Mouse (Mus musculus): ENCODE results near the gene Pskh1.

The Pskh1 gene

DNA sequence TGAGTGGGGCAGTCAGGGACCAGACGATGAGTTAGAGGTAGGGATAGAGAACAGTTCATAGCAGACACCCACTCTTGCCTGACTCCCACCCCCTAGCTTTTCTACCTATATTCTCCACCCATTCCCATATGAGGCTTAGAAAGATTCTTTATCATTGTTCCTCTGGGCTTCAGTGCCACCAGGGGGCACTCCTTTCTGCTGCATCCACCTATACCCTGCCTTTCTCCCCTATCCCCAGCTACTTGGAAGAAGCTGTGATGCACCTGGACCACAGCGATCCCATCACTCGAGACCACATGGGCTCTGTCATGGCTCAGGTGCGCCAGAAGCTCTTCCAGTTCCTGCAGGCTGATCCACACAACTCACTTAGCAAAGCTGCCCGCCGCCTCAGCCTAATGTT, 7.8 kb upstream of the Pskh1 start:
- no peak for DNase-seq (ENCODE audit: inconsistent ontology term)

GRCm38 (mm10) chr8:105893339-105893738, 6.9 kb upstream of the Pskh1 start, which contains the start of gene Nrn1l:
TSS of gene Nrn1l (plus strand) at chr8:105893567.
- peak; percentile 85 for DNase-seq (ENCODE audit: inconsistent ontology term)

GRCm38 (mm10) chr8:105897801-105898480, 2.3 kb upstream of the Pskh1 start:
- no peak for DNase-seq (ENCODE audit: inconsistent ontology term)

DNA sequence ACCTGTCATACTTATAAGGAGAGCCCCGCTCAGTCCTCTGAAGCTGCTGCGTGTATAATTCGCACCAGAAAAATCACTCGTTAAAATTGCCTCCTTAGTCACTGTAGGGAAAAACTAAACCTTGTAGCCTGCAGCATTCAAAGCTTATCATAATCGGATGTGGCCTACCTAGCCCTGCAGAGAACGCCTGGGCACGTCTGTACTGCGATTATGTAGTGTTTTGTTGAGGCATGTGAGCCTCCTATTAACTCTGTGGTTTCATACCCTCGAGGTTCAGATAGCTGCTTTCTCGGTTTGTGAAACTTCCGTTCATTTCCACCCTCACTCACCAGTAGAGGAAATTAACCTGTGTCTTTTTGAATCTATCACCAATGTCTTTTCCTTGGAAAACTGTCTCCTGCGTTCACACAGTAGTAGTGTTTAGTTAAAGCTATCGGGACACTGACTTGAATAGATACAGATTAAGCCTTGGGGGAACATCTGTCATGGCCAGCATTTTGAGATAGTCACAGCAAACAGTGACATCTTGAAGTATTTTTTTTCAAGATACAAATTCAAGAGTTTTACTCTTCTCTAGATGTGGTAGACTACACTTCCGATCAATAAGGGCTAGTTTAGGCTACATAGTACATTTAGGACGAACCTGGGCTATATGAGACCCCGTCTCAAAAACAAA, 838 bp downstream of the Pskh1 start:
- no peak for DNase-seq (ENCODE audit: inconsistent ontology term)

DNA sequence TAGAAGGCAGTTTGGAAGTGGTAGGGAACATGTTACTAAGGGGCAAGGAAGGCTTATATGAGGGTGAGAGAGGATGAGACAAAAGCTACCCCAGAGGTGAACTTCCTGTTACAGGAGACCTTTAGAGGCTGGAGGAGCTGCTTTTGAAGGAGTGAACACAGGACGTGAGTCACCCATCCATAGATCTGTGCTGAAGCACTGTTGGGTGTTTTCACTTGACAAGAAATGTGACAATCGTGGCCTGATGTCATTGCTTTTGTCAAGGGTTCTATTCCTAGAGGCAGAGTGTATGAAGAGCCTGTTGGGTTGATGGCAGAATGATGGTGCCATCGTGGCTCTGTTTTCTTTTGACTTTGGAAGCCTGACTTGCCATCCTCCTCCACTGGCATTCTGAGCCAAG, 19.1 kb downstream of the Pskh1 start:
- no peak for DNase-seq (ENCODE audit: inconsistent ontology term)

DNA sequence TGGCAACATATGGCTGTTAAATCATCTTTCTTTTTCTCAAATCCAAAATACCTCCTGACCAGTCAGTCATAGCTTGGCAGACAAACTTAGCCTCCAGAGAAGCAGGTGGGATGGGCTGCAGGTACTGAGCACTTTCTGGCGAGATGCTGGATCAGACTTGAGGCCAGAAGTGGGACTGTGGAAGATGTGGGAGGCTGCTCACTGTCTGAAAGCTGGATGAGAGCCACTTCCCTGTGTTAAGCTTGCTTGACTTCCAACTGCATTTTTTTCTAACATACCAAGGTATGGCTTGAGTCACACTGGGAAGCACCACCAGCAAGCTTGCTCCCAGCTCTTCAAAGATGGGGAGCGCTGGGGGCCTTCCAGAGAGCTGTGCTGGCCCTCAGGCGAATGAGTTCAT, 24.9 kb downstream of the Pskh1 start:
- DNase-seq (ENCODE audit: inconsistent ontology term), result no peak

DNA sequence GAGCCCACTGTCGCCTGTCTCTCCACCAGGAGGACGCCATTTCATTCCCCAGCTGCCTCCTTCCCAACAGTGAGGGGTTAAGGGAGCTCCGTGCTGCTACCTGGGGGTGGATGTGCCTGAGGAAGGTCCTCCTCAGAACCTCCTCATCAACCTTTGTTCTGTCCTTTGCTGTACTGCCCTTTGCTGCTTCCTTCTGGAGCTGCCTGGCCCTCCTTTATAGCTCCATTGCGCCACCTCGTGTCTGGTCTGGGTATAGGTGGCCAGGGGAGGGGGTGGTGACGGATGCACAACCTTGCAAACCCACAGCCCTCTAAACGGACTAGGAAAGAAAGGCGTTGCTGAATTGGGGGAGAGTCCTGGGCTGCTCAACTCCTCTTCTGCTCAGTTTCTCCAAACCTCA, 30.4 kb downstream of the Pskh1 start:
- peak; percentile 79 for DNase-seq (ENCODE audit: inconsistent ontology term)

DNA sequence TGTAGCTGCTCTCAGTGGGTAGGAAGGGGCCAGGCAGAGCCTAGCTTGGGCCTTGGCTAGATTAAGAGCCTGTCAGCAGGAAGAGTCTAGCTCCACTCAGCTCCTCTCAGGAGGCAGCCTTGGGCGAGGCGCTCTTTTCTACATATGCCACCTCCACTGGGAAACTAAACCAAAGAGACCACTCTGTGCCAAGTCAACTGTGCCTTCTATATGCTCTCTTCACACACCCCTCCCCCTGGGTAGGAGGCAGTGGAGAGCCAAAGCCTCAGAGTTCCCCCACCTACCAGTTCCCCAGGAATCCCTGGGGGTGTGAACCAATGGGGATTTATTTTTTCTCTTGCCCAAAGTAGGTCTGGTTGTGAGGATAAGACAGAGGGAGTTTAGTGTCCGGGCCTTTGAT, 31.0 kb downstream of the Pskh1 start:
- DNase-seq (ENCODE audit: inconsistent ontology term), result no peak

DNA sequence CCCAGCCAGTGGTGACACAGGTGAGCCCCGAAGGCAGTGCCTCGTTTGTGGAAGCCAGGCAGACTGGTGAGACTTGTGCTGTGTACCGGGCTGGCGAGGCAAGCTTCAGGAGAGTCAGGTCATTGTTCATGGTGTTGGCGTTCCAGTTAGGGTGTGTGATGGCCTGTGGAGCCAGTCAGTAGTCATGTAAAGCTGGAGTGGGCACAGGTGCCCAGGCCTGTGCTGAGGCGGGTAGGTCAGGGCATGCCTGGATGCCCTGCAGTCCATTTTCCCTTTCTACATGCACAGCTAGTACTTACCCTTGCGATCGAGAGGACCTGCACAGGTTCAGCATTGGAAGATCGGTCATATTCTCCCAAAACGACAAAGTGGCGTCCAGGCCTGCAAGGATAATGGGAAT, 32.3 kb downstream of the Pskh1 start:
- no peak for DNase-seq (ENCODE audit: inconsistent ontology term)

DNA sequence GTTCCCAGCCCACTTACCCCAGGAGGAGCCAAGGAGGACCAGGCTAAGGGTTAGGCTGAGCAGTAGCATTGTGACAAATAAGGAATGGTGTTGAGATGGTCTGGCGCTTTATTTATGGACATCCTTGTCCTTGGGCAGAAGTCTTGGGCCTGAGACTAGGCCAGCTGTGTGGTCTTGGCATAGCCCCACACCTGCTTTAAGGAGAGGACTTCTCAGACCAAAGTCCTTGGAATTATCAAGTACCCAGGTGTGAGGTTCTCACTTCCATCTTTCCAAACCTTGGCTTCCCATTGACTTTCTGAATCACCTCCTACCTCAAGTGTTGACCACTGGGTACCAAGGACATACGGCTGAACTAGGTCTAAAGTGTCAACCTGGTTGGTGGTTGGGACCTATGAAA, 33.5 kb downstream of the Pskh1 start, which contains the start of gene Ctrl:
TSS of gene Ctrl (minus strand) at position 101 of the 400 bp plus-strand sequence.
- DNase-seq (ENCODE audit: inconsistent ontology term), result no peak

DNA sequence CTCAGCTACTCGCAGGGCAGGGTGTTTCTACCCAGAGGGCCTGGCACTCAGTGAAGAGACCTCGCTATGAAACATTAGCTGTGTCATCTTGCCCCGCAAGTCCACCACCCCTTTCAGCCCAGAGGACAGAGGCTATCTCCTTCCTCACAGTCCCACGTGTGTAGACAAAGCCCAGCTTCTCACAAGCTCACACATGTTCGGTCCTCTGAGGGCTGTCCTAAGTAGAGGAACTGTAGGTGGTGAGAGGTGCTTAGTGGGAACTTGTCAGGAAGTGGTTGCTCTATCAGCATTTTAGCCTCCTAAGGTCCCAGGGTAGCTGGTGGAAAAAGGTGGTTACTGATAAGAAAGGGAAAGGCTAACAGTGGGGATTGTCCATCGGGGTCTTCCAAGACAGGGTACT, 34.9 kb downstream of the Pskh1 start:
- DNase-seq (ENCODE audit: inconsistent ontology term), result no peak

DNA sequence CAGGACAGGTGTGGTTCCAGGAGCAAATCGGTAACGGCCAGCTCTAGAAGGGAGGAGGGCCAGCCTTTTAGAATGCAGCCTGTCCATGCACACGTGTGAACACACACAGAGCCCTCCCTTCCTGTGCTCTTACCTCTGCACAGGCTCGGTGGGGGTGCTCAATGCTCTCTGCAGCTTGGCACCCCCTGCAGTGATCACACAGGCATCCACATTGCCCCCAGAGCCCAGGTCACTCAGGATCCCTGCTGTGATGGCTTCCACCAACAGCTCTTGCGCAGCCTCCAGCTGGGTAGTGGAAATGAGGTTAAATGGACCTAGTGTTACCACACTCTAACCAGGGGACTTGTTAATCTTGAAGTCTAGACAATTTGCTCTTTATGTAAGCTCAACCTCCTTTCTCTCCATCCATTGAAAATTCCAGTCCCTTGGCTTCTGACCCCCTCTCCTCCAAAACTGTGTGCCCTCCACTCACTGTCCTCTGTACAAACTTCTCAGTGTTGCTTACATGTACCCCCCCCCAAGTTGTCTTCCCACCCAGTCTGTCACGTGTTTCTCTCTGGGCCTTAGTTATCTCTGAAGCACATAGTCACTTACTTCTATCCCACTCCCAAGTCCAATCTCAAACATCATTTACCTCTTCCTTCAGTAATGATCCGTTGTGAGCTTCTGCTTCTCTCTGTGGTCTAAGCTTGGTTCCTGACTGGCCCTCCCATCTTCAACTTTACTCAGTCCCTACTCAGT, 35.8 kb downstream of the Pskh1 start:
- DNase-seq (ENCODE audit: inconsistent ontology term), result no peak

DNA sequence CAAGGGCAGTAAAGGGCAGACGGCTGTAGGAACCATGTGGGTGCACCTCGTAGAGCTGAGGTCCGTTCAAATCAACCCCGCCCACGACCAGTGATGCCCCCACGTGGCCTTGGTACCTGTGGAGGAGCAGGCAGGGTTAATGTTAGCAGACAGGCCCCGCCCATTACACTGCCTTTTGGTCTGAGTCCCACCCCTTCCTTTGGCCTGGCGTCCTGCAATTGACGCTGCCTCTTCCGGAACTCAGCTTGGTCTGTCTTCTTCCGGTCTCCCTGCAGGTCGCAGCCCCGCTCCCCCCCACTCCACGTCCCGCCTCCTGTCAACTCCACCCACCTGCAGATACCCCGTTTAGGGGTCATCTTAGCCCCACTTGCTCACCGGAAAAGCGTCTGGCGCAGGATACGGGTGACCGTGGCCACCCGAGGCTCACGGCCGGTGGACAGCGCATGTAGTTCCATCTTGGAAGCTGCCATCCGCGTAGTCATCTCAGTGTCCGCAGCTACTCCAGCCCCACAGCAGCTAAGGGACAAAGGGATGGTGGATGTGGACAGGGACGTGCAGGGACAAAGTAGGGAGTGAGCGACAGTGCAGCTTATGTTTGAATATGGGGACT, 36.7 kb downstream of the Pskh1 start:
- peak; percentile 89 for DNase-seq (ENCODE audit: inconsistent ontology term)

DNA sequence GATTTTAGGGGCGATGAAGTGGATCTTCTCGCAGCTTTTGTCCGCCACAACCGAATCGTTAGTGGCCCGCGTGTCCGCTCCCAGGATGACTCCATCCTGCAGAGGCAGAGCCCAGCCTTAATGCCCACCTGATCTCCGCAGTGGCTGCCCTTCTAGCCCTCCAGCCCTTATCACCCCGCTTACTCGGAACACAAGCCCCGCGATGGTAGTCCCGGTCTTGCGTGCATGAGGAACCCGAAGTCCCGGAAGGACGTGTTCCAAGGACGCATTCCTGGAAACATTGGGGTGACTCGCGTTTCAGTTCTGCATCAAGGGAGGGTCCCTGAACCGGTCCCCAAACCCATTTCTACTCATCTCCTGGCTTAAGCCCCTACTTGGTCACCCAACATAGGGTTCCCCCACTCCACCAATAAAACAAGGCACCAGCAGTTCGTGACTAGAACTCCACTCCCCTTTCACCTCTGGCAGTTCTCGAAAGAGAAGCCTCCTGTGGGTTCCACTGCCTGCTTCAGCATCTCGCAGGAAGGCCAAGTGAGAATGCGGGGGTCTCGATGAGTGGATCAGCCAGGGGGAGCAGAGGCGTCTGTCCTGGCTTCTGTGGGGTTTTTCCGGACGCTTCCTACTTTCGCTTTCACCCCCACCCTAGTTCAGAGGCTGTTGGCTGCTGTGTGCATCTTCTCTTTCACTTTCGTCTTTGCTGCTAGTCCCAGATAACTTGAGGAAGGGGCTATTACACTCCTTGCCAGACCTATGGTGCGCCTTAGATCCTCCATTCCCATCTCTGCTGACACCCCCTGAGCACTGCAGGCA, 37.5 kb downstream of the Pskh1 start:
- peak; percentile 88 for DNase-seq (ENCODE audit: inconsistent ontology term)

DNA sequence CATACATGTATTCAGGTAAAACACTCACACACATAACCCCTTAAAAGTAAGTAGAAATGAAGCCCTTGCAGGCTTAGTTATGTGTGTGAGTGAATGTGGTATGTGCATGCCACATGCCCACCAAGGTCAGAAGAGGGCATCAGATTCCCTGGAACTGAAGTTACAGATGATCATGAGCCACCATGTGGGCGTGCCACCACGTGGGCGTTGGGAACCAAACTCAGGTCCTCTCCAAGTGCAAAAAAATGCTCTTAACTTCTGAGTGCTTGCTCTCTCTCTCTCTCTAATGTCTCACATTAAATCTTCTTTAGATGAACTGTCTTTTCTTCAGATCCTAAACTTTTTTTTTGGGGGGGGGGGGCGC, 38.0 kb downstream of the Pskh1 start, which contains the start of gene Psmb10:
TSS of gene Psmb10 (minus strand) at position 139 of the 364 bp plus-strand sequence.
- no peak for DNase-seq (ENCODE audit: inconsistent ontology term)

GRCm38 (mm10) chr8:105942026-105942425, 41.8 kb downstream of the Pskh1 start:
- DNase-seq (ENCODE audit: inconsistent ontology term), result no peak

- no peak for DNase-seq (ENCODE audit: inconsistent ontology term)
Measured at GRCm38 (mm10) chr8:105942542-105942941, 42.3 kb downstream of the Pskh1 start.

DNA sequence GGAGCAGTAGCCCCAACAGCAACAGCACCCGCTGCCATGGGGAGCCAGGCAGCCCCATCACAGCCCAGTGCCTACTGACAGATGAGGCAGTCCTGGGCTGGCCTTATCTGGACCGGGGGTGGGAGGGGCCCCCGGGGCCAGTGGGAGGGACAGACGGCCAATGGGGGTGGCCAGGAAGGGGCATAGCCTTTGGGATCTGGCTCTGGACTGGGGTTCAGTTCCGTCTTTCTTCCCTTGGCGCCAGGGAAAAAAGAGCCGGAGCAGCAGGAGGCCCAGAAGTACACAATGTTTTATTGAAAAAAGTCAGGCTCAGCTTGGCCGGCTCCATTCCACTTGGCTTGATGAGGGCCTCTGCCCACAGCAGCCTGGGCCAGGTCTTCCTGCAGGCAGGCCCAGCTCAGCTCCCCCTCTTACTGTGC, 43.1 kb downstream of the Pskh1 start, which contains the start of gene Lcat:
TSS of gene Lcat (minus strand) at position 62 of the 419 bp plus-strand sequence.
- DNase-seq (ENCODE audit: inconsistent ontology term), result peak; percentile 69

- DNase-seq (ENCODE audit: inconsistent ontology term), result peak; percentile 81
Measured at GRCm38 (mm10) chr8:105949350-105949749, 49.1 kb downstream of the Pskh1 start.

- peak; percentile 100 for DNase-seq (ENCODE audit: inconsistent ontology term)
Measured at GRCm38 (mm10) chr8:105951057-105951659, 50.9 kb downstream of the Pskh1 start.

DNA sequence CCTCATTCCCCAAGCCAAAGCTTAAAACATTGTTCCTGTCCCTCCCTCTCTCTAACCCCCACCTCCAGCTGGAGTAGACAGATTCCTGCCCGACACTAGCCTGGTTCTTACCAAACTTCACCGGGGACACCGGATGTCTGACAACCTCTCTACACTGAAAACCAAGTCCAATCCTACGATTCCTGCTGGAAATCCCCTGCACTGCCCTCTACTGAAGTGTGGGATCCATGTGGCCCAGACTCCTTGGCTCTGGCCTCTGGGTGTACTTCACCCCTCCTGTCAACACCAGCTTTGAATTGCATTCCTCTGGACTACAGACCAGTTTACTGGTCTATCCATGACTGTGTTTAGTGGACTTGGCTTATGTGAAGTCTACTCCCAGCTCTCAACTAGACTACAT, 56.3 kb downstream of the Pskh1 start:
- DNase-seq (ENCODE audit: inconsistent ontology term), result no peak
